Comparison of ENCODE assay signal across 28 mouse cellular contexts in genomic region chr13:56914721-56915120, GRCm38 (mm10). TPM values are rescaled to one million over a fixed set of nuclear protein-coding genes. Genes with fewer than 3 reads are reported as not detected.
"Had no signal": no experiment of that assay in that cellular context is flagged by ENCODE, and none has a peak within 500 bp of the region (broad histone marks: within the 10 kb centered on the region; RNA-seq: fewer than 3 reads in every experiment).

No protein-coding gene starts in this region.

- H3K4me3 ChIP-seq: heart, embryonic 10.5 days; heart, embryonic 13.5 days; heart, embryonic 15.5 days; hindbrain, embryonic 13.5 days; hindbrain, embryonic 15.5 days; kidney, embryonic 15.5 days; limb, embryonic 13.5 days; limb, embryonic 15.5 days had no signal

- ATAC-seq: hindbrain, postnatal 0 days; intestine, embryonic 16.5 days had no signal

- H3K36me3 ChIP-seq: heart, embryonic 10.5 days; heart, embryonic 13.5 days; heart, embryonic 15.5 days; hindbrain, embryonic 13.5 days; hindbrain, embryonic 15.5 days; kidney, embryonic 15.5 days; limb, embryonic 13.5 days; limb, embryonic 15.5 days had no signal

- H3K27ac ChIP-seq: heart, embryonic 10.5 days; heart, embryonic 13.5 days; heart, embryonic 15.5 days; hindbrain, embryonic 13.5 days; hindbrain, embryonic 15.5 days; hindbrain, postnatal 0 days; kidney, embryonic 15.5 days; kidney, postnatal 0 days; limb, embryonic 13.5 days; limb, embryonic 15.5 days had no signal

- H3K4me2 ChIP-seq: heart, embryonic 13.5 days; heart, embryonic 15.5 days; hindbrain, embryonic 13.5 days; hindbrain, embryonic 15.5 days; kidney, embryonic 15.5 days; limb, embryonic 13.5 days; limb, embryonic 15.5 days had no signal

- H3K9me3 ChIP-seq: heart, embryonic 10.5 days; heart, embryonic 13.5 days; heart, embryonic 15.5 days; hindbrain, embryonic 13.5 days; hindbrain, embryonic 15.5 days; kidney, embryonic 15.5 days; limb, embryonic 13.5 days; limb, embryonic 15.5 days had no signal

- H3K27me3 ChIP-seq: heart, embryonic 13.5 days; heart, embryonic 15.5 days; hindbrain, embryonic 13.5 days; hindbrain, embryonic 15.5 days; kidney, embryonic 15.5 days; limb, embryonic 13.5 days had no signal

- H3K4me1 ChIP-seq: heart, embryonic 15.5 days; kidney, embryonic 15.5 days; limb, embryonic 15.5 days had no signal

- DNase-seq: gastrocnemius, postnatal 14 days; gastrocnemius, postnatal 36 days; heart, adult 18-20 months; heart, postnatal 14 days; heart, postnatal 36 days; kidney, adult 11 months; kidney, adult 2 months; kidney, adult 9 months; kidney, postnatal 14 days; kidney, postnatal 36 days; layer of hippocampus, adult 9-11 months; layer of hippocampus, postnatal 36 days; left cerebral cortex, postnatal 4 days had no signal

- H3K9ac ChIP-seq: heart, embryonic 13.5 days; heart, embryonic 15.5 days; hindbrain, embryonic 13.5 days; hindbrain, embryonic 15.5 days; kidney, embryonic 15.5 days; limb, embryonic 13.5 days; limb, embryonic 15.5 days had no signal

RNA-seq across cellular contexts. Expression of gene Trpc7, which starts 18.9 kb away (rescaled TPM):
- polyA plus RNA-seq: gonadal fat pad, adult 2 months; heart, postnatal 0 days; intestine, embryonic 14.5 days; kidney, adult 2 months; liver, adult 2 months had no signal
